Mouse (Mus musculus) embryonic facial prominence, embryonic 15.5 days (tissue): ENCODE results near the gene Gm45799. TPM values are rescaled to one million over a fixed set of nuclear protein-coding genes. Genes with fewer than 3 reads are reported as not detected.

ENCODE experiments used
- ATAC-seq: fragments of 200-750 bp; cut with Nextera tagmentation; 2 replicates; pipeline ENCODE4 v1.8.0; 2017; ENCODE audit warnings: low read depth, moderate TSS enrichment; ENCODE audit not compliant: insufficient number of reproducible peaks, low FRiP score, low TSS enrichment
- H3K27ac ChIP-seq: fragments of 300-500 bp; sonication (generic); replicated peaks from 2 replicates; pipeline ENCODE4 v1.5.1; 2015; ENCODE audit warnings: mild to moderate bottlenecking, inconsistent platforms
- H3K27me3 ChIP-seq: fragments of 300-500 bp; sonication (generic); 2 replicates; pipeline ENCODE4 v1.6.1; 2015; ENCODE audit warnings: inconsistent platforms
- H3K36me3 ChIP-seq: fragments of 300-500 bp; sonication (generic); 2 replicates; pipeline ENCODE4 v1.6.1; 2015; ENCODE audit warnings: mild to moderate bottlenecking, inconsistent platforms
- H3K4me1 ChIP-seq: fragments of 300-500 bp; sonication (generic); 2 replicates; pipeline ENCODE4 v1.6.1; 2015; ENCODE audit warnings: inconsistent platforms
- H3K4me2 ChIP-seq: fragments of 300-500 bp; sonication (generic); replicated peaks from 2 replicates; pipeline ENCODE4 v1.6.1; 2015; ENCODE audit warnings: mild to moderate bottlenecking, inconsistent platforms
- H3K4me3 ChIP-seq: fragments of 300-500 bp; sonication (generic); replicated peaks from 2 replicates; pipeline ENCODE4 v1.5.1; 2015; ENCODE audit warnings: mild to moderate bottlenecking, inconsistent platforms
- H3K9ac ChIP-seq: fragments of 300-500 bp; sonication (generic); 2 replicates; pipeline ENCODE4 v1.6.1; 2015; ENCODE audit warnings: inconsistent platforms
- H3K9me3 ChIP-seq: fragments of 300-500 bp; sonication (generic); replicated peaks from 2 replicates; pipeline ENCODE4 v1.6.1; 2016; ENCODE audit warnings: inconsistent platforms
- WGBS: fragments of 180-500 bp; shearing (Covaris S2); methylation state at CpG from one replicate; pipeline ENCODE4 v1.1.7; 2015; 5-methylcytosine and 5-hydroxymethylcytosine counted together
- polyA plus RNA-seq: library from polyadenylated mRNA; unstranded; fragments of >200 nt; fragmentation: Nextera tagmentation; extraction: Ambion mirVana; gene quantifications from 2 replicates; pipeline ENCODE4 v1.2.1, GENCODE M21; 2015

Gene Gm45799
- polyA plus RNA-seq, 1 experiment from 2014 or later: 33.1 TPM

- Histone ChIP-seq H3K36me3 (peaks cover 28% of the 10 kb centered on the region), H3K9me3 (no peaks in the 10 kb centered on the region), H3K4me2 (no peak overlapping the region), H3K27me3 (no peaks in the 10 kb centered on the region), H3K4me1 (peaks cover 25% of the 10 kb centered on the region), H3K9ac (no peak overlapping the region), H3K27ac (no peak overlapping the region), H3K4me3 (no peak overlapping the region)
- ATAC-seq: no peak
- 75% methylated on average over 6 of the region's 6 CpGs for WGBS
Observed at GRCm38 (mm10) chr7:105625397-105625796, 15.0 kb upstream of the Gm45799 start.

DNA sequence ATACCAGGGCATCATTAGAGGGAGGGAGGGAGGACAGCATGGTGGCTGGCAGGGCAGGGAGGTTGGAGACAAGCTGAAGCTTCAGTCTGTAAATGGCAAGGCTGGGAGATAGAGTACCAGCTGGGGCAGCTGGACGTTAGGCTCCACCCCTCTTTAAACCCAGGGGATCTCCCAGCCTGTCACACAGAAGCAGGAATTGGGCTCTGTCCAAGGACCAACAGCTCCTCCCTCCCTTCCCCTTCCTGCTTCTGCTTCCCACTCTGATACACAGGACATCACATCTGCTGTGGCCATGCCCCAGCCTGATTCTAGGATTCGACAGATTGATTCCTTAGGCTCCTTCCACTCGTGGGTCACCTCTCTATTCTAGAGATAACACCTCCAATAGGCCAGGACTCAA, 11.7 kb upstream of the Gm45799 start:
- ATAC-seq: no peak
- H3K4me2 ChIP-seq: no peak overlapping the region

DNA sequence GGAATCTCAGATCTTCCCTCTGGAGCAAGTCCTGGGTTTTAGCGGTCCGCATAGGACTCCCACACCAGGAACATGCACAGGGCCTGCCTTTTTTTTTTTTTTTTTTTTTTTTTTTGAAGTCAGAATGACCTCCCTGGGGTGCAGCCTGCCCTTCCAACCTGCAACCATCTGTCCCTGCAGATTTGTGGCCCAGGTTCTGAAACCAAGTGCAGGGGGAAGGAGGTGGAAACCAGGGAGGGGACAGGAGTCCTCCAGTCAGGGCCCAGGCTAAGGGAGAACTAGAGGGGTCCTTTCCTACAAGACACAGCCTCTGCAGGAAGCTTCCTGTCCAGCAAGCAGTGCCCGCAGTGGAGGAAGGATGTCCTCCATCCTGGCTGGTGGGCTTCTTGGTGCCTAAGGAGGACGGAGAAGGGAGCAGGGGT, 7.8 kb upstream of the Gm45799 start:
- Histone ChIP-seq H3K4me1 (peaks cover 47% of the 10 kb centered on the region), H3K9ac (no peak overlapping the region), H3K9me3 (no peaks in the 10 kb centered on the region), H3K27me3 (no peaks in the 10 kb centered on the region), H3K36me3 (peaks cover 23% of the 10 kb centered on the region), H3K4me3 (peak overlapping the region; percentile 93), H3K27ac (0 out of 2 replicates have a peak overlapping the region, but pooled peaks have one; percentile 34), H3K4me2 (peak overlapping the region; percentile 57)
- 14% methylated on average over 4 of the region's 4 CpGs for WGBS
- no peak for ATAC-seq

More for the DNA sequence above, 11.7 kb upstream of the Gm45799 start:
- WGBS: 29% methylated on average over 3 of the region's 3 CpGs
- Histone ChIP-seq H3K27me3 (no peaks in the 10 kb centered on the region), H3K9me3 (no peaks in the 10 kb centered on the region), H3K4me3 (no peak overlapping the region), H3K27ac (no peak overlapping the region), H3K36me3 (peaks cover 16% of the 10 kb centered on the region), H3K9ac (no peak overlapping the region), H3K4me1 (peaks cover 37% of the 10 kb centered on the region)

GRCm38 (mm10) chr7:105633127-105633800, 7.1 kb upstream of the Gm45799 start, which contains the start of gene Trim3:
Gene Trim3 (minus strand): TSS chr7:105633571.
- Histone ChIP-seq H3K27me3 (no peaks in the 10 kb centered on the region), H3K4me1 (peaks cover 45% of the 10 kb centered on the region), H3K4me2 (peak within 1 kb of the TSS; percentile 57), H3K36me3 (peaks cover 29% of the 10 kb centered on the region), H3K9me3 (no peaks in the 10 kb centered on the region), H3K4me3 (peak within 1 kb of the TSS; percentile 93), H3K9ac (peak within 1 kb of the TSS; percentile 78), H3K27ac (peak within 1 kb of the TSS; percentile 83)
- ATAC-seq: peak; percentile 92
- WGBS: under 1% methylated on average over 60 of the region's 71 CpGs

DNA sequence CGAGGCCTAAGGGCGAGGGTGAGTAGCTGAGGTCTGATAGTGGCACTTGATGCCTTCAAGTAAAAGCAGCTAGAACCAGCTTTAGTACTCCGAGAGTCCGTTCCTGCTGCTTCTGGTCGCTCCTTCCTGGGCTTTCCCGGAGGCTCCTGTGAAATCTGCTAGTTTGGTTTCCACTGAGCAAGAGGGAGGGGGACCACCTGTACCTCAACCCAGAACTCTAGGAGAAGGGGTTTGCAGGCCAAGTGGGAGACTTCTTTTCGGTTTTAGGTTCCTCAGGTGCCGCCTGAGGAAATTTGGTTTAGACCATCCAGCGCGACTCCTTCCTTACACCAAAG, 6.6 kb upstream of the Gm45799 start:
- 5% methylated on average over 10 of the region's 10 CpGs for WGBS

DNA sequence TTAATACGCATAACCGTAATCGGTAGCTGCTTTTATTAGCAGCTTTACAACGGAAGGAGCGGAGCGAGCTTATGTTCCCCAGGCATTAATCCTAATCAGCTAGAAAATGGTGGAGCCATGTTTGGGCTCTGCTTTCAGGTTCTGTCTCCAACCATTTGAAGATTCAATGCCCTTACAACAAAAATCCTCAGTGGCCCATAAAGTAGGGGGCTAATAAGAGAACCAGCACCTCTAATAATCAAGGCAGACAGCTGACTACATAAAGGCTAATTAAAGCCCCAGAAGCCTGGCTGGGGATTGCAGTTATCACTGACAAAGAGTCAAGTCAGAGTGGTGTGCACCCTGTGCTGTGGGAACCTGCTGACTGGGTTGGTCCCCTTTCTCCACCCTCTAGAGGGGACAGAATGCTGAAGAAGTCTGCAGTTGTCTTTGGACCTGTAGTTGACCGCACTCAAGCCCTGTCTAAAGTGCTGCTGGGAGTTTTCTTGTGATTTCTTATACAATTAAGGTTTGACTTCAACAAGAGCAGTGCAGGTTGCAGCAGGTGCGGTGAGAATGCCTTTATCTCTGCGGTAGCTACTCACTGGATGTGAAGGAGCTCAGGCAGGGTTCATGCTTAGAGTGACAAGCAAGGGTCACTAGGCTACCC, 6.0 kb upstream of the Gm45799 start:
- peak overlapping the region; percentile 57 for H3K4me2 ChIP-seq
- H3K27me3 ChIP-seq: no peaks in the 10 kb centered on the region
- peak overlapping the region; percentile 83; the same call in 1 of the 2 replicates for H3K27ac ChIP-seq
- H3K9ac ChIP-seq: no peak overlapping the region
- WGBS: 53% methylated on average over 9 of the region's 9 CpGs
- H3K9me3 ChIP-seq: no peaks in the 10 kb centered on the region
- no peak for ATAC-seq
- peaks cover 36% of the 10 kb centered on the region for H3K36me3 ChIP-seq
- H3K4me3 ChIP-seq: peak overlapping the region; percentile 93; the same call in 1 of the 2 replicates
- H3K4me1 ChIP-seq: peaks cover 44% of the 10 kb centered on the region

More for the DNA sequence above, 6.6 kb upstream of the Gm45799 start:
- no peak; the same call in 1 of the 2 replicates for ATAC-seq
- peak overlapping the region; percentile 83 for H3K27ac ChIP-seq
- H3K4me1 ChIP-seq: peaks cover 44% of the 10 kb centered on the region
- peak overlapping the region; percentile 78 for H3K9ac ChIP-seq
- H3K9me3 ChIP-seq: no peaks in the 10 kb centered on the region
- H3K36me3 ChIP-seq: peaks cover 34% of the 10 kb centered on the region
- H3K27me3 ChIP-seq: no peaks in the 10 kb centered on the region
- H3K4me3 ChIP-seq: peak overlapping the region; percentile 93
- peak overlapping the region; percentile 57 for H3K4me2 ChIP-seq

- Histone ChIP-seq H3K36me3 (peaks cover 36% of the 10 kb centered on the region), H3K9ac (no peak overlapping the region), H3K4me1 (peaks cover 47% of the 10 kb centered on the region), H3K9me3 (no peaks in the 10 kb centered on the region), H3K4me2 (no peak overlapping the region), H3K27ac (no peak overlapping the region), H3K27me3 (no peaks in the 10 kb centered on the region), H3K4me3 (no peak overlapping the region)
- WGBS: 86% methylated on average over 2 of the region's 2 CpGs
- ATAC-seq: no peak
Observed at GRCm38 (mm10) chr7:105635726-105636125, 4.6 kb upstream of the Gm45799 start.

- Histone ChIP-seq H3K4me3 (peak overlapping the region; percentile 85; the same call in 1 of the 2 replicates), H3K9me3 (no peaks in the 10 kb centered on the region), H3K4me2 (peak overlapping the region; percentile 86), H3K27ac (no peak overlapping the region), H3K4me1 (peaks cover 40% of the 10 kb centered on the region), H3K9ac (no peak overlapping the region), H3K27me3 (no peaks in the 10 kb centered on the region), H3K36me3 (peaks cover 43% of the 10 kb centered on the region)
- WGBS: 88% methylated on average over 6 of the region's 6 CpGs
- no peak for ATAC-seq
Observed at GRCm38 (mm10) chr7:105638776-105639175, 1.6 kb upstream of the Gm45799 start.

DNA sequence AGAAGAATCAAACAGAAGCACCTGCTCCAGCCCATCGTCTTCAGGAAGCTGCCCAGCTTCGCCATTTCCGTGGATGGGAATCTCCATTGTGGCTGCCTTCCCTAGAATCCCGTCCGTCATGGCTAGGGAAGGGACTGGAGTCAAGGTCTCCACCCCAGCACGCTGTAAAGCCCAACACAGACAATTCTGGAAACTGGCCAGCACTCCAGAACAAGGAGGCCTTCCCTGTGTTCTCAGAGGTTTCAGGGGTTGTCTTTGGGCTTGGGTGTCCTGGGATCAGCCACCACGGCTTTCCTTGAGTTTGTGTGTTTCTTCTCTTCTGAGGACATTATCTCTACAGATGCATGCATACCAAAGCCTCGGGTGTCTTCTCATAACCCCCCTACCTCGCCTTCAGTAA, 1.0 kb upstream of the Gm45799 start:
- peak overlapping the region; percentile 92 for H3K9ac ChIP-seq
- no peaks in the 10 kb centered on the region for H3K9me3 ChIP-seq
- H3K36me3 ChIP-seq: peaks cover 46% of the 10 kb centered on the region
- WGBS: 66% methylated on average over 9 of the region's 9 CpGs
- H3K4me3 ChIP-seq: peak overlapping the region; percentile 85
- no peak for ATAC-seq
- peaks cover 35% of the 10 kb centered on the region for H3K4me1 ChIP-seq
- peak overlapping the region; percentile 95; the same call in 1 of the 2 replicates for H3K27ac ChIP-seq
- H3K4me2 ChIP-seq: peak overlapping the region; percentile 86
- H3K27me3 ChIP-seq: no peaks in the 10 kb centered on the region

DNA sequence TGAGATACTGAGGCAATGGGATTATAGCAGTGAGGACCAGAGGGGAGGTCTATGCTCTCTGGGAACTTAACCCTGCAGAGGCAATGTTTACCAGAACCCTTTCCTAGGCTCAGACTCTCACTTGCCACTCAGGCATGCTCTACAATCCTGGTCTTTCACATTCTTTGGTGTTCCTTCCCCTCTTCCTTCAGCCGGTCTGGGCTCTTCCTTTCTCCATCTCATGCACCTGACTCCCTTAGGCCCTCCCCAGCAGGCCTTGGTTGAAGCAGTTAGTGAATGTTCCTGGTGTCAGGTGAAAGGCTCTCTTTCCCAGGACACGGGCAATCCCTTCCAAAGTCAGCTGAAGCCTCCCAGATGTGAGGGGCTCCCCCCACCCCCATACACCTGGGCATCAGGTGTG, 596 bp upstream of the Gm45799 start, which contains the start of gene Timm10b:
Gene Timm10b (plus strand): TSS at position 301 of the 400 bp plus-strand sequence.
- peak within 1 kb of the TSS; percentile 95 for H3K27ac ChIP-seq
- peak within 1 kb of the TSS; percentile 86 for H3K4me2 ChIP-seq
- 0% methylated on average over 2 of the region's 2 CpGs for WGBS
- no peaks in the 10 kb centered on the region for H3K27me3 ChIP-seq
- peaks cover 46% of the 10 kb centered on the region for H3K36me3 ChIP-seq
- H3K9me3 ChIP-seq: no peaks in the 10 kb centered on the region
- H3K9ac ChIP-seq: peak within 1 kb of the TSS; percentile 92
- peak within 1 kb of the TSS; percentile 85 for H3K4me3 ChIP-seq
- peaks cover 32% of the 10 kb centered on the region for H3K4me1 ChIP-seq
- no peak for ATAC-seq

GRCm38 (mm10) chr7:105640894-105641255, 523 bp downstream of the Gm45799 start:
- ATAC-seq: 0 out of 2 replicates have a peak, but pooled peaks have one; percentile 1
- Histone ChIP-seq H3K9me3 (no peaks in the 10 kb centered on the region), H3K27ac (peak overlapping the region; percentile 95), H3K4me1 (peaks cover 32% of the 10 kb centered on the region), H3K4me3 (peak overlapping the region; percentile 85), H3K27me3 (no peaks in the 10 kb centered on the region), H3K9ac (peak overlapping the region; percentile 79), H3K4me2 (peak overlapping the region; percentile 86), H3K36me3 (peaks cover 40% of the 10 kb centered on the region)
- WGBS: under 1% methylated on average over 18 of the region's 18 CpGs
